Mouse (Mus musculus) G1E (cell line): Measurements from ENCODE around the gene Asb3. TPM values are rescaled to one million over a fixed set of nuclear protein-coding genes. Genes with fewer than 3 reads are reported as not detected.
"Not testable (repeated sequence)": the region's sequence is repeated elsewhere in the genome, so short reads cannot be mapped to it uniquely, and the experiment has no call there.

ENCODE experiments used
- ATAC-seq: 2 replicates; pipeline ENCODE4 v1.8.0; 2016; ENCODE audit warnings: mild to moderate bottlenecking; ENCODE audit not compliant: insufficient number of reproducible peaks, poor library complexity, low FRiP score, severe bottlenecking; ENCODE audit errors: extremely low read depth
- DNase-seq: peaks from one replicate; pipeline ENCODE4 v3.0.0; 2012; ENCODE audit warnings: low spot score
- H3K27me3 ChIP-seq: 2 replicates; pipeline ENCODE4 v1.6.1; 2012; ENCODE audit warnings: mild to moderate bottlenecking, low read length, inconsistent platforms; ENCODE audit not compliant: insufficient read depth
- H3K36me3 ChIP-seq: replicated peaks from 2 replicates; pipeline ENCODE3; 2012; ENCODE audit warnings: mild to moderate bottlenecking, inconsistent platforms
- H3K4me1 ChIP-seq: 2 replicates; pipeline ENCODE4 v1.6.1; 2012; ENCODE audit warnings: low read depth, low read length, inconsistent platforms, mixed read lengths; ENCODE audit not compliant: insufficient read depth
- H3K4me3 ChIP-seq: 2 replicates; pipeline ENCODE4 v1.5.1; 2012; ENCODE audit warnings: low read depth, mild to moderate bottlenecking, inconsistent platforms, low read length, moderate library complexity, mixed read lengths
- H3K9me3 ChIP-seq: replicated peaks from 2 replicates; pipeline ENCODE4 v1.6.1; 2012; ENCODE audit warnings: inconsistent platforms
- CTCF ChIP-seq: IDR thresholded peaks from 2 replicates; pipeline ENCODE4 v1.5.1; 2012; ENCODE audit warnings: low read depth, low read length, inconsistent platforms, mixed read lengths
- GATA1 ChIP-seq: IDR thresholded peaks from 2 replicates; pipeline ENCODE4 v1.6.1; 2012; ENCODE audit warnings: borderline replicate concordance, low read length, inconsistent platforms, mixed read lengths
- GATA2 ChIP-seq: IDR thresholded peaks from 2 replicates; pipeline ENCODE4 v1.6.1; 2012; ENCODE audit warnings: low read depth, low read length, inconsistent platforms, borderline replicate concordance
- POLR2AphosphoS5 ChIP-seq: IDR thresholded peaks from 2 replicates; pipeline ENCODE4 v1.6.1; 2012; ENCODE audit warnings: low read depth, low read length, inconsistent platforms; ENCODE audit not compliant: insufficient replicate concordance
- TAL1 ChIP-seq: conservative IDR thresholded peaks from 2 replicates; pipeline ENCODE4 v1.6.1; 2012; ENCODE audit warnings: low read depth, low read length, inconsistent platforms, mixed read lengths
- polyA plus RNA-seq: library from polyadenylated mRNA; stranded (reverse); fragments of >175 nt; gene quantifications from 2 replicates; pipeline ENCODE4 v1.2.3, GENCODE M21; 2012
- total RNA-seq, 2 experiments: library from RNA; stranded (forward) in 1 of 2; stranded (reverse) in 1 of 2; fragments of 200-1000 nt in 1 of 2; fragments of >200 nt in 1 of 2; fragmentation: Nextera tagmentation in 1 of 2; gene quantifications; 2 replicates each; pipeline ENCODE4 v1.2.3; 2014 to 2017

The Asb3 gene
- total and polyA plus RNA-seq, 3 experiments = 1.5 to 26.4 (median 16.1) TPM

GRCm38 (mm10) chr11:31034958-31035357 lies 149.7 kb downstream of the Asb3 start:
- Histone ChIP-seq H3K36me3 (peaks cover 9% of the 10 kb centered on the region), H3K4me3 (no peak overlapping the region), H3K27me3 (no peaks in the 10 kb centered on the region), H3K4me1 (no peaks in the 10 kb centered on the region), H3K9me3 (peaks cover 5% of the 10 kb centered on the region; the same call in 1 of the 2 replicates)
- no peak for ATAC-seq
- no peak for TF ChIP-seq POLR2AphosphoS5
- no peak for TF ChIP-seq GATA1
- no peak for TF ChIP-seq GATA2
- no peak for TF ChIP-seq TAL1
- TF ChIP-seq CTCF = no peak
- DNase-seq = no peak

- ATAC-seq (no peak), DNase-seq (no peak)
- Histone ChIP-seq H3K4me3 (no peak overlapping the region), H3K27me3 (no peaks in the 10 kb centered on the region), H3K4me1 (no peaks in the 10 kb centered on the region), H3K9me3 (no peaks in the 10 kb centered on the region), H3K36me3 (peaks cover 22% of the 10 kb centered on the region)
- no peak for TF ChIP-seq TAL1
- no peak for TF ChIP-seq CTCF
- no peak for TF ChIP-seq GATA1
- no peak for TF ChIP-seq POLR2AphosphoS5
- no peak for TF ChIP-seq GATA2
Measured at GRCm38 (mm10) chr11:31089973-31090372, 204.8 kb downstream of the Asb3 start.

- ATAC-seq (no peak), DNase-seq (no peak)
- no peaks in the 10 kb centered on the region for H3K27me3 ChIP-seq
- H3K9me3 ChIP-seq = no peaks in the 10 kb centered on the region
- no peak for TF ChIP-seq TAL1
- TF ChIP-seq GATA1 = no peak
- no peak for TF ChIP-seq GATA2
- peaks cover 22% of the 10 kb centered on the region for H3K36me3 ChIP-seq
- no peaks in the 10 kb centered on the region for H3K4me1 ChIP-seq
- no peak overlapping the region for H3K4me3 ChIP-seq
Measured at GRCm38 (mm10) chr11:31090478-31090978, 205.3 kb downstream of the Asb3 start.

- H3K9me3 ChIP-seq, H3K4me1 ChIP-seq, H3K36me3 ChIP-seq, DNase-seq, H3K27me3 ChIP-seq, H3K4me3 ChIP-seq, ATAC-seq: not testable (repeated sequence)
Measured at GRCm38 (mm10) chr11:31099519-31099918, 214.3 kb downstream of the Asb3 start.

- DNase-seq (no peak), ATAC-seq (no peak)
- Histone ChIP-seq H3K4me1 (no peaks in the 10 kb centered on the region), H3K36me3 (no peaks in the 10 kb centered on the region), H3K9me3 (no peaks in the 10 kb centered on the region), H3K4me3 (no peak overlapping the region), H3K27me3 (no peaks in the 10 kb centered on the region)
- TF ChIP-seq GATA2 = no peak
- TF ChIP-seq POLR2AphosphoS5 = no peak
- no peak for TF ChIP-seq CTCF
- no peak for TF ChIP-seq TAL1
Measured at GRCm38 (mm10) chr11:31102188-31102587, 217.0 kb downstream of the Asb3 start.

- Histone ChIP-seq H3K4me1 (no peaks in the 10 kb centered on the region), H3K9me3 (no peaks in the 10 kb centered on the region), H3K4me3 (no peak overlapping the region), H3K27me3 (no peaks in the 10 kb centered on the region), H3K36me3 (no peaks in the 10 kb centered on the region)
- ATAC-seq (no peak), DNase-seq (no peak)
- TF ChIP-seq GATA2 (no peak), POLR2AphosphoS5 (no peak), CTCF (no peak), GATA1 (no peak), TAL1 (no peak)
Measured at GRCm38 (mm10) chr11:31105364-31105763, 220.1 kb downstream of the Asb3 start.

GRCm38 (mm10) chr11:31126964-31127363 lies 241.7 kb downstream of the Asb3 start:
- not testable (repeated sequence) for H3K4me1 ChIP-seq, DNase-seq, H3K9me3 ChIP-seq, H3K27me3 ChIP-seq, H3K4me3 ChIP-seq, ATAC-seq, H3K36me3 ChIP-seq

- not testable (repeated sequence) for H3K4me1 ChIP-seq, H3K9me3 ChIP-seq, ATAC-seq
Measured at GRCm38 (mm10) chr11:31133726-31134125, 248.5 kb downstream of the Asb3 start.

GRCm38 (mm10) chr11:31134824-31135223 lies 249.6 kb downstream of the Asb3 start:
- not testable (repeated sequence) for H3K4me1 ChIP-seq, H3K4me3 ChIP-seq, ATAC-seq, H3K36me3 ChIP-seq, H3K27me3 ChIP-seq, DNase-seq, H3K9me3 ChIP-seq

More at GRCm38 (mm10) chr11:31133726-31134125, 248.5 kb downstream of the Asb3 start:
- DNase-seq, H3K4me3 ChIP-seq, H3K27me3 ChIP-seq, H3K36me3 ChIP-seq: not testable (repeated sequence)

GRCm38 (mm10) chr11:31138394-31138793 lies 253.2 kb downstream of the Asb3 start:
- not testable (repeated sequence) for H3K36me3 ChIP-seq, DNase-seq, H3K4me3 ChIP-seq, H3K4me1 ChIP-seq, ATAC-seq, H3K27me3 ChIP-seq, H3K9me3 ChIP-seq
